Mouse (Mus musculus): Measurements from ENCODE around the gene Zfp866. TPM values are rescaled to one million over a fixed set of nuclear protein-coding genes. Genes with fewer than 3 reads are reported as not detected.

The Zfp866 gene
- 62.4 TPM for polyA plus RNA-seq (2015; fragmentation: Illumina TruSeq; extraction: RNeasy Lipid Tissue Mini Kit (QIAGEN cat#74804); ENCODE audit: insufficient read depth, low replicate concordance)

DNA sequence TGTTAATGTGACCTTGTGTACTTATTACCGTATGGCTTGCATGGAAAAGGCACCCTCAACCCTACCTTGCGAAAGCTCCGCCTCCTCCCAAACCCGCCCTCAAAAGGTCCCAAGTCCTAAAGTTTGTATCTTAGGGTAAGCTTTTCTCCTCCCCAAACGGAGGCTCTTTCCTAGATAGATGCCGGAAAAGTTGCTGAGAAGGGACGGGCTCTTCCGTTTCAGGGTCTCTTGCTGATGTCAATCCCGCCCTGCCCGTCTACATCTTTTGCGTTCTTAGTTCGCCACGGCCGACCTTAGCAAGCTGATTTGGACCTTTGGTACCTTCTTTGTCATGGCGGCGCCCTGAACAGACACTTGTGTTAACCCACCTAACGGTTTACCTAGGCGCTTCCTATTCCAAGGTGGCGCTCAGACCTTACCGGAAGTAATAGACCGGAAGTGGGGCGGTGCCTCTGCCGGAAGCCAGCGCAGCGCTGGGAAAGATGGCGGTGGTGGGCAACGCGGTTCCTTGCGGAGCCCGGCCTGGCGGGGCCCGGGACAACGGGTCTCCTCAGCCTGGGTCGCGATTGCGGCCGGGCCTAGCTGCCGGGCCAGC is at the start of gene Zfp866, which contains the start of gene Atp13a1:
Gene Zfp866, minus strand, starts transcription at position 406 of the 595 bp plus-strand sequence.
Gene Atp13a1, plus strand, starts transcription at position 391 of the 595 bp plus-strand sequence.

GRCm38 (mm10) chr8:69832298-69832853 is 41.4 kb upstream of the Zfp866 start, which contains the start of gene Pbx4:
Gene Pbx4 (plus strand): TSS chr8:69832491.

GRCm38 (mm10) chr8:69822386-69823191 is 31.6 kb upstream of the Zfp866 start, which contains the start of gene Lpar2:
Gene Lpar2 (plus strand): TSS chr8:69822429.

DNA sequence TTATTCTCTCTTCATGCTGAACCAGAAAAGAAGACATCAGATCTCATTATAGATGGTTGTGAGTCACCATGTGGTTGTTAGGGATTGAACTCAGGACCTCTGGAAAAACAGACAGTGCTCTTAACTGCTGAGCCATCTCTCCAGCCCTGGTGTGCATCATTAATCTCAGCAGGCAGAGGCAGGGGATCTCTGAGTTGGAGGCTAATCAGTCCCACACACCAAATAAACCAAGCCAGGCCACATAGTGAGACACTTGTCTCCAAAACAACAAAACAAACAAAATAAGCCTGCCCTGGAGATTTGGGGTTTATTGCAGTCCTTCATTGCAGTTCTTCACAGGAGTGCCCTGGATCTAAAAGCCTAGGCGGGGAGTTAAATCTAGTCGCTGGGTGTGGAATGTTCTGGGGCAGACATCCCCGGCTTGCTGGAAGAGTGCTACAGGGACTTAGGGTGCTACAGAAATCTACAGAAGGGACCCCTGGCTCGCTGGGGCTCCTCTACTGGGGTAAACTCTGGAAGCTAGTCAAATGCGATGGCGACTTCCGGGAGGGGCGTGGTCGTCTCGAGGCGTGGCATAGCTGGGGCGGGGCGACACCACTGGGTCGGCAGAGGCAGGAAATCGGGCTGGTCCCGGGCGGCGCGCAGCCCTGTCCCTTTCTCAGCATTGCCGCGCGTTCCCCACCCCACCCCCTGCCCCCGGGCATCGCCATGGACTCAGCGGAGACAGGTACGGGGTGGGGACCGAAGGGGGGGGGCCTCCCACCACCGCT is 17.3 kb upstream of the Zfp866 start, which contains the start of gene Gmip:
Gene Gmip, plus strand, starts transcription at position 586 of the 770 bp plus-strand sequence.

DNA sequence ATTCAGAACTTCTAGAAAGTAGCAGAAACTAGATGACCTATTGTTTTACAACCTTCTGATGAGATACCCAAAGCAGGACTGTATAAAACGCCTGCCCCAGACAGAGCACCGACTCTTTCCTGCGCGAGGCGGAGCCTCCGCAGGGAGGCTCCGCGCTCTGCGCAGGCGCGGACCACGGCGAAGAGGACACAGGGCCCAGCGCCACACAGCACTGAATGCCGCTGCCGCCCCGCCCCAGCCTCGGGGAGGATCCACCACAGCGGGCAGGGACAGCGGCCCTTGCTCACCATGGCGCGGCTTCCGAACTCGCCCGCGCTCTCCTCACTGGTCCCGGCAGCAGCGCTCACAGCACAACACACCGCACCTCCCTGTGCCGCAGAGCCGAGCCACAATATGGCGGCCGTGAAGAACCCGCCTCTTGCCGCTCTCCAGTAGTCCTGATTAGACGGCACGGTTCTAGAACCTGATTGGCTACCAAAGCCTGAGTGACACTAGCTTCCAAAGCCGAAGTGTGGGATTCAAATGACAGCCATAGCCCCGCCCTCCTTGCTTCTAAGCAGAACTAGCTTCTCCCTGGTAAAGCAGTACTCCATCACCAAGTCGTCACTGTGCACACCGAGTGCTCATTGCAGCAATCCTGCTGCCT is 16.4 kb downstream of the Zfp866 start, which contains the start of gene Gm20422:
Gene Gm20422, minus strand, starts transcription at position 384 of the 646 bp plus-strand sequence.

GRCm38 (mm10) chr8:69749544-69750454 is 41.2 kb downstream of the Zfp866 start, which contains the start of gene Zfp963:
Gene Zfp963 (minus strand): TSS chr8:69749970.

Other genes starting within 250 kb of the Zfp866 start
- 29.8 TPM for gene Zfp868, start 165.6 kb downstream of the Zfp866 start, polyA plus RNA-seq (2015; fragmentation: Illumina TruSeq; extraction: RNeasy Lipid Tissue Mini Kit (QIAGEN cat#74804); ENCODE audit: insufficient read depth, low replicate concordance)
- gene Zfp964, start 136.7 kb downstream of the Zfp866 start, polyA plus RNA-seq (2015; fragmentation: Illumina TruSeq; extraction: RNeasy Lipid Tissue Mini Kit (QIAGEN cat#74804); ENCODE audit: insufficient read depth, low replicate concordance), result 3.1 TPM
- gene Zfp869, start 80.5 kb downstream of the Zfp866 start, polyA plus RNA-seq (2015; fragmentation: Illumina TruSeq; extraction: RNeasy Lipid Tissue Mini Kit (QIAGEN cat#74804); ENCODE audit: insufficient read depth, low replicate concordance), result 88.7 TPM
- 11.5 TPM for gene Zfp963, start 41.2 kb downstream of the Zfp866 start, polyA plus RNA-seq (2015; fragmentation: Illumina TruSeq; extraction: RNeasy Lipid Tissue Mini Kit (QIAGEN cat#74804); ENCODE audit: insufficient read depth, low replicate concordance)
- 1.4 TPM for gene Gm20422, start 16.3 kb downstream of the Zfp866 start, polyA plus RNA-seq (2015; fragmentation: Illumina TruSeq; extraction: RNeasy Lipid Tissue Mini Kit (QIAGEN cat#74804); ENCODE audit: insufficient read depth, low replicate concordance)
- gene Atp13a1, start within 50 bp of the Zfp866 start, polyA plus RNA-seq (2015; fragmentation: Illumina TruSeq; extraction: RNeasy Lipid Tissue Mini Kit (QIAGEN cat#74804); ENCODE audit: insufficient read depth, low replicate concordance), result 16.8 TPM
- gene Gmip, start 17.5 kb upstream of the Zfp866 start, polyA plus RNA-seq (2015; fragmentation: Illumina TruSeq; extraction: RNeasy Lipid Tissue Mini Kit (QIAGEN cat#74804); ENCODE audit: insufficient read depth, low replicate concordance), result 168 TPM
- gene Lpar2, start 31.3 kb upstream of the Zfp866 start, polyA plus RNA-seq (2015; fragmentation: Illumina TruSeq; extraction: RNeasy Lipid Tissue Mini Kit (QIAGEN cat#74804); ENCODE audit: insufficient read depth, low replicate concordance), result 6.1 TPM
- 8.6 TPM for gene Pbx4, start 41.3 kb upstream of the Zfp866 start, polyA plus RNA-seq (2015; fragmentation: Illumina TruSeq; extraction: RNeasy Lipid Tissue Mini Kit (QIAGEN cat#74804); ENCODE audit: insufficient read depth, low replicate concordance)
- gene Cilp2, start 96.5 kb upstream of the Zfp866 start, polyA plus RNA-seq (2015; fragmentation: Illumina TruSeq; extraction: RNeasy Lipid Tissue Mini Kit (QIAGEN cat#74804); ENCODE audit: insufficient read depth, low replicate concordance), result not detected
- not detected for gene Tssk6, start 111.0 kb upstream of the Zfp866 start, polyA plus RNA-seq (2015; fragmentation: Illumina TruSeq; extraction: RNeasy Lipid Tissue Mini Kit (QIAGEN cat#74804); ENCODE audit: insufficient read depth, low replicate concordance)
- 13.6 TPM for gene Ndufa13, start 111.4 kb upstream of the Zfp866 start, polyA plus RNA-seq (2015; fragmentation: Illumina TruSeq; extraction: RNeasy Lipid Tissue Mini Kit (QIAGEN cat#74804); ENCODE audit: insufficient read depth, low replicate concordance)
- not detected for gene Yjefn3, start 111.5 kb upstream of the Zfp866 start, polyA plus RNA-seq (2015; fragmentation: Illumina TruSeq; extraction: RNeasy Lipid Tissue Mini Kit (QIAGEN cat#74804); ENCODE audit: insufficient read depth, low replicate concordance)
- gene Gatad2a, start 205.2 kb upstream of the Zfp866 start, polyA plus RNA-seq (2015; fragmentation: Illumina TruSeq; extraction: RNeasy Lipid Tissue Mini Kit (QIAGEN cat#74804); ENCODE audit: insufficient read depth, low replicate concordance), result 21.0 TPM